Mouse (Mus musculus) c-Kit-positive CD71-positive TER-119-negative erythroid progenitor cells, embryonic 14.5 days (primary cell): Measurements from ENCODE around the gene Rab4a.
"Not testable (repeated sequence)": the region's sequence is repeated elsewhere in the genome, so short reads cannot be mapped to it uniquely, and the experiment has no call there.

Source experiments
- DNase-seq: peaks from one replicate; pipeline ENCODE4 v3.0.0-alpha.2; 2013; ENCODE audit warnings: low read depth

Rab4a gene

DNA sequence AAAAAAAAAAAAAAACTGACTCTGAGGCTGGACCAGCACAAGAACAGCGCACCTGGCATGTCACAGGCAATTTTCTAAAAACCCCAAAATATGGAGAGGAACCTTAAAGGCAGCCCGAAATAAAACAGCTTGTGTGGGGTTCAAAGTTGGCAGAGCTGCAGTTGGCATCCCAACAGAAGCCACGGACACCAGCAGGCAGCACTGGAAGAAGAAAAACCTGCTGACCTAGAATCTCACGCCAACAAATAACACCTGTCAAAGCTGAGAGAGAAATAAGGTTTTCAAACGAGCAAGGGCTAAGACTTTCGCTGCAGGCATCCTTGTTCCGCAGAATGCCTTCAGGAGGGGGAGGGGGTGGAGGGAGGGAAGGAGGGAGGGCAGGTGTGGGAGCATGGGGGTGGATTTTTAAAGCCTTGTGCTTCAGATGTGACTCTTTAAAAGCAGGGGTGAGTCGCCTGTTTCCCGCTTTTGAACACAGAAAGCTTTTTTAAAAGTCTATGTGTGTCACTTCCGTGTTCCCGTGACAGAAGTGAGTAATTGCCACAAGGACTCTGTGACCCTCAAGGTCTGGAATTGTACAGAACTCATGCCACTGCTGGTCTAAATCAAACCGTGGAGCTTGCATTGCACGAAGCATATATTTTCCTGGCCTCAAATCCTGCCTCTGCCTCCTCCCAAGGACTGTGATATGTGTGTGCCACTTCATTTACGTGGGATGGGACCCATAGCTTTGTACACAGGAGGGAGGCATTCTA is 17.2 kb upstream of the Rab4a start:
- no peak for DNase-seq

DNA sequence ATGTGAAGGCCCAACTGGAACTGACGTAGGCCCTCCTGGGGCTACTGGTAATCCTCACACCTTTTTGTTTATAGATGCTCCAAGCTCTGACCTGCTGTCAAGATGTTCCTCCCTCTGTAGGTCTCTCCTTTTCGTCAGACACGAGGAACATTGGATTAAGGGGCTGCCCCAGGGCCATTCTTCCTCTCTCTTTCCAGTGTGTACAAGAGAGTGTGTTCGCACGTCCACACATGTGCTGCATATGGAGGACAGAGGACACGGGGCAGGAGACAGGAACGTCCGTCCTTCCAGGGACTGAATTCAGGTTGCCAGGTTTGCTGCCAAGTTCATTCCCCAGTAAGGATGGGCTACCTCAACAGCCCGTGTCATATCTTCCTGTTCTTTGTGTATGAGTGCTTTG is 16.3 kb upstream of the Rab4a start:
- no peak for DNase-seq

DNA sequence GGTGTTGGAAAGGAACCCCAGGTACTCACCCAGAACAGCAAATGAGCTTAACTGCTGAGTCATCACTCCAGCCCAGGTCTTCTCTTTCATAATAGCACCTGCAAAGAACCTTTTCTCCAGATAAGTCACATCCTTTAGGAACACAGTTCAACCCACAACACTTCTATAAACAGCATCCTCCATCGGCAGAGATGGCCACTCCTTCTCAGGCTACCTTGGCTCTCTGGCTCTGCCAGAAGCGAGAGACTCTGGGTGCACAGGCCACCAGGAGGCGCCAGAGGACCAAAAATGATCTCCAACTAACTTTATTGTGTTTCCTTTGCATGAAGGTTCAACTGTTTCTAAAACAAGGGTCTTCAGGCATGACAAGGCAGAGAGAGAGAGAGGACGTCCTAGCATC is 15.8 kb upstream of the Rab4a start:
- peak; percentile 77 for DNase-seq

DNA sequence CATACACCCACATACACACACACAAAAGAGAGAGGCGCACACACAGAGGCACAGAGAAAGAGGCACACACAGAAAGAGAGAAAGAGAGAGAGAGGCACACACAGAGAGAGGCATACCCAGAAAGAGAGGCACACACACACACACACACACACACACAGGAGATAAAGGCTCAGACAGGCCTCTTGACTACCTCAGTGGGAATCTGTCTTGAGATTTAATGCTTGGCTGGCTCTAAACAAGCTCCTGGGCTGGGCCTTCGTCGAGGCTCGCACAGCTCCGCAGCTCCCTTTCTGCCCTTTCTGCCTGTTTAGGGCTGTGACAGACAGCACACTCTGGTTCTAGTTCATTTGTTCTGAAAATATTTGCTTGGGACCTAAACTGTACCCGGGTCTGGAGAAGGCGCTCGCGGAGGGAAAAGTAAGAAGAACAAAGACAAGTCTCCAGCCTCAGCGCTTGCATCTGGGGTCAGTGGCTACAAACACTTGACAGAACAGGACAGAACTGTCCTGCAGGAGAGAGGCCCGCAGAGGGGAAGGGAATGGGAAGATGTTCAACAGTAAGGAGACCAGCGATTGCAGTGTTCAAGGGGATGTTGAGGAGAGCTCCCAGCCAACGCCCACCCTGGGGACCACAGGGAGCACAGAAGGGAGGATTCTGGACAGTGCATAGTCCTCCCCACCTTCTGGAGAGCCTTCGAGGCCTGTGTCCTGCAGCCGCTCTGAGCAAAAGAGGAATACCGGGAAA is 14.5 kb upstream of the Rab4a start:
- no peak for DNase-seq

DNA sequence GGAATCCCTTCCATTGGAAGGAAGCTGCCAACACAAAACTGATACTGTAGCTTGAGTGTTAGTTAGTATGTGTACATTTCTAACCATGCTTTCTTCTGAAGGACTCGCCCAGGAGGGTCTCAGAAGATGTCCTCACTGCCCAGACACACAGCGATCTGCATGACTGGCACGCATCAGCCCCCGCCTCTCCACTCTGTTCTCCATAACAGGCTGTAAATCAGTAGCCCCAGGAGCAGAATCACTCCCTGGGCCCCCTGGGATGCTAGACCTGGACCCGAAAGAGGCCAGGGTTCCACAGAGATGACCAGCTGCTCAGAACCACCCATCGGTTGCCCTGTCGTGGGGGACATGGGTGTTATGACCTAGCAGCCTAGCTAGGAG is 13.9 kb upstream of the Rab4a start:
- no peak for DNase-seq

DNA sequence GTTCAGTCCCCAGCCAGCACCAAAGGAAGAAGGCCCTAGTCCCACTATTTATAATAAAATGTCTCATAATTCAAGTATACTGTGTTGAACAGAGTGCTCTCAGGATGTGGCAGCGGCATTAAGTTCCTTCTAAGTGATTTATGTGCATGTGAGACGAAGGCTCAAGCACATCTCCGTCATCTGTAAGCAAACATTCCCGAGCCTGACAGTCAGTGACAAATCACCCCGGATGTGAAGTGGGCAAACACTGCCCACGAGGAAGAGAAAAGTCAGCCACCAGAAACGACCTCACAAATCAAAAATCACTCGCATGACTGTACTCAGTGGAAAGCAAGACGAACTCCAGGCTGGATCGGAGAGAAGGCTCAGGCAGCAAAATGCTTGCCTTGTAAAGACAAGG is 11.9 kb upstream of the Rab4a start:
- no peak for DNase-seq

DNA sequence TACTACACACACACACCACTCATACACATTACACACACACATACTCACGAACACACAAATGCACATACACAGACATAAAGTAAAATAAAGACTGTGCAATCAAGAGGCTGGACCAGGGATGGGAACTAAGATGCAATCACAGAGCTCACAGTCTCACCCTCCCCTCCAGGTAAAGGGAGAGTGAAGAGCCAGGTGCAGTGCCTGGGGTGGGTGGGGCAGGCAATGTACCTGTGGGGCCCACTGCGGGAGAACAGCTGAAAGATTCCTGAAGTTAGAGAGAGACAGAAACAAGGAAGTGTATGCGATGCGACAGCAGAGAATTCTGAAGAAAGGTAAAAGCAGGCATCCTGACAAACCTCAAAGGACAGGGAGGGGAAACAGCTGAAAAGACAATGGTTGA is 11.0 kb upstream of the Rab4a start:
- no peak for DNase-seq

DNA sequence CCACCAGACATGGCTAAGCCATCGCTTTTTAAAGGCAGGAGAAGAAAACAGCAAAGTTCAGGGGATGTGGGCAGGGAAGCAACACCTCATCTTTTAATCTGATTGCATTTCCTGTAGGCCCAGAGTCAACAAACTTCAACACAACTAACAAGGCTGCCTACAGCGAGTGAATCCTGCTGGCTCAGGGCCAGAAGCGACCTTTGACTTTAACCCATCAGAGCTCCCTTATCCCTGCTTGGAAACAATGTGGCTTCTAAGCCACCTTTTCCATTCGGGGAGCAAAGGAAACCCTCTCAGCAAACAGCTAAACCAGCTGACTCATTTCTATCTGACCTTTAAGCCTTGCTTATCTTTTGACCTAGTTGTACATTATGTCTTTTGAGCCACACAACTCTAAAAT is 9.0 kb upstream of the Rab4a start:
- no peak for DNase-seq

DNA sequence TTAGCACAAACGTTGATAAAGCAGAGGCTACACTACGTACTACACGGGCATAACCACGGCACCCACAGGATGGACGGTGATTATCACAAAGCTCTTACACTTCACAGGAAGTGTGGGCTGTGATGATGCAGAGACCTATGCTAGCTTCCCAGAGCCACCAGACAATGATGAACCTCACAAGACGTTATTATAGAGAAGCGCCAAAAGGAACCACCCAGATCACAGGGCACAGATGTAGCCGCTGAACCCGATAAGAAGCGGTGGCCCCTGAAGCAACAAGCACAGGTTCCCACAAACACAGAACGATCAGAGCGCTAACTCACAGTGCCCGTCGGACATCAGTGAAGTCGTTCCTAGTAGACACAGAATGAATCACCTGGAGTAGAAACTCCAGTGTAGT is 7.9 kb upstream of the Rab4a start:
- peak; percentile 85 for DNase-seq

DNA sequence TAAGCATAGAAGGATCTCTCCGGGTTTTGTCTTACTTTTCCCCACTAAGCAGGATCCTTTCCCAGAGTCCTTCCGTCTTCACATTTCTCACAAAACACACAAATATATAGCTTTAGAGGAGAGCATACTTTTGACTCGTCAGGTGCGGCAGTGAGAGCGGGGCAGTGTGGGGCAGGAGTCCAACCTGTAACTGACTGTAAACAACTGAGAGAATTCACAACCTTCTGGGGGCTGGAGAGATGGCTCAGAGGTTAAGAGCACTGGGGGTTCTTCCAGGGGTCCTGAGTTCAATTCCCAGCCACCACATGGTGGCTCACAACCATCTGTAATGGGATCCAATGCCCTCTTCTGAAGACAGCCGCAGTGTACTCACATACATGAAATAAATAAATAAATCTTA is 6.4 kb upstream of the Rab4a start:
- DNase-seq: no peak

DNA sequence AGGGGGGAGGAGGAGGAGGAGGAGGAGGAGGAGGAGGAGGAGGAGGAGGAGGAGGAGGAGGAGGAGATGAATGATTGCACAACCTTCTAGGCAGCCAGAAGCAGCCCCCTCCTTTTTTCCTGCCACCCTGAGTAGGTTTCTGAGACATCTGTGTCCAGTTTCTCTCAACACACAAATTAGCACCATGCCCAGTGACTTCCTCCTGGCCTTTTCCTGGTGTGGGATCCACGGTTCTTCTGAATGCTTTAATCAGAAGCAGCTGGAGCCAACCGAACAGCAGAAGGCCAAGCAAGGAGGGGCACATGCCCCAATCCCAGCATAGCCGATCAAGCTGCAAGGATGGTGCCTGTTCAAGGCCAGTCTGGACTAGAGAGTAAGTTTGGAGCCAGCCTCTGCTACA is 5.9 kb upstream of the Rab4a start:
- DNase-seq: no peak

DNA sequence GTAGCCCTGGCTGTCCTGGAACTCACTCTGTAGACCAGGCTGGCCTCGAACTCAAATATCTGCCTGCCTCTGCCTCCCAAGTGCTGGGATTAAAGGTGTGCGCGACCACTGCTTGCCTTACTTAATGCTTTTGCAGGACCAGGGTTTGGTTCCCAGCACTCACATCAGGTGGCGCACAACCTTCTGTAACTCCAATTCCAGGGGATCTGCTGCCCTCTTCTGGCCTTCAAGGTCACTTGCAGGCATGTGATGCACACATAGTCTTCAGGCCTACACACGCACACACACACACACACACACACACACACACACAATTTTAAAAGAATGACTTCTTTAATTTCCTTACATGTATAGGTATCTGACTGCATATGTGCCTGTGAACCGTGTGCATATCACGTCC is 4.9 kb upstream of the Rab4a start:
- no peak for DNase-seq

DNA sequence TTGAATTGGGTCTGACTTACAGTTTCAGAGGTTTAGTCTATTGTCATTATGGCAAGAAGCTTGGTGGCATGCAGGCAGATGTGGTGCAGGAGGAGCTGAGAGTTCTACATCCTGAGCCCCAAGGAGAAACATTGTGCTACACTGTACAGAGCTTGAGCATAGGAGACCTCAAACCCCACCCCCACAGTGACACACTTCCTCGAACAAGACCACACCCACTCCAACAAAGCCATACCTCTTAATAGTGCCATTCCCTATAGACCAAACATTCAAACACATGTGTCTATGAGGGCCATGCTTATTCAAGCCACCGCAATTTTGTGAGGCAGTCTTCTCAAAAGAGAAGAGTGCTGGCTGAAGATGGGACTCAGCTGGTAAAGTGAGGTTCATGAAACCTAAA is 4.2 kb upstream of the Rab4a start:
- DNase-seq: no peak

DNA sequence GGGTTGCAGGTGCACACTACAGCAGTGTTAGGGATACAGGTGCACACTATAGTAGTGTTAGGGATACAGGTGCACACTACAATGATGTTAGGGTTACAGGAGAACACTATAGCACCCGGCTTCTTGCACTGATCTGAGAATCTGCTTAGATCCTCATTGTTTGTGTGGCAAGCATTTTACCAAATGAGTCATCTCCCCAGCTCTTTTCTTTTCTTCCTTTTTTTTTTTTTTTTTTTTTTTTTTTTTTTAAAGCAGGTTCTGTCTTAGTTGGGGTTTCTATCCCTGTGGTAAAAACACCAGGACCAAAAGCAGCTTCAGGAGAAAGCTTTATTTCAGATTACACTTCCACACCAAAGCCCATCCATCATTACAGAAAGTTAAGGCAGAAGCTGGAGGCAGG is 2.1 kb upstream of the Rab4a start:
- no peak for DNase-seq

DNA sequence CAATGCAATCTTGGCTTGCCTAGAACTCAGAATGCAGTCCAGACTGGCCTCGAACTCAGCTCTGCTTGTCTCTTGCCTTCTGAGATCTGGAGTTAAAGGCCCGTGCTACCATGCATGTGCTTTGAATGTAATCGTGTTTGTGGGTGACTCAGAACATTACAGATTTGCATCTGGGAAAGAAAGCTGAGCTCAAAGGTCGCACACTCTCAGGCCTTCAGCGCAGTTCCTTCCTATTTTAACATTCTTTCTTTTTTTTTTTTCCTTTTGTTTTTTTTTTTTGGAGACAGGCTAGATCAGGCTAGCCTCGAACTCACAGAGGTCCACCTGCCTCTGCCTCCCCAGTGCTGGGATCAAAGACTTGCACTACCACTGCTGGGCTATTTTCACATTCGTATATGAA is 1.2 kb upstream of the Rab4a start:
- no peak for DNase-seq

DNA sequence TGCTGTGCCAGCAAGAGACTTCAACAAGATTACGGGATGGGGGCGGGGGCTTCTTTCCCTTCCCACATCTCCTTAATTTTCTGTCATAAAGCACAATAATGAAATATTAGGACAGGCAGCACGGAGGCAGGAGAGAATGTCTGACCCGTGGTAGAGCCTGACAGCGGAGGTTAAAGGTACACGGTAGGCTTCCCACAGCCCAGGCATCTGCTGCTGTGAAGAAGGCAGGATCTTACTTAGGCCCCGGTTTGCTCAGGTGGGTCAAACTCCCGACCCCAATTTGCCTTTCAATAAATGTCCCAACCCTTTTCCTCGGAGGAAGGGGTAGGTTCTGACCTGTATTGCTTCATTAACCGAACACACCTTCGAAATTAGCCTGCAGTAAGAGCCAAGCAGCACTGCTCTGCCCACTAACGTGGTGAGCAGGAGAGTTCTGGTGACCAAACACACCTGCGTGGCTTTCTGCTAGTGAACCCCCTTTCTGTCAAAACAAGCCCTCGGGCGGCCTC is 522 bp upstream of the Rab4a start:
- no peak for DNase-seq

DNA sequence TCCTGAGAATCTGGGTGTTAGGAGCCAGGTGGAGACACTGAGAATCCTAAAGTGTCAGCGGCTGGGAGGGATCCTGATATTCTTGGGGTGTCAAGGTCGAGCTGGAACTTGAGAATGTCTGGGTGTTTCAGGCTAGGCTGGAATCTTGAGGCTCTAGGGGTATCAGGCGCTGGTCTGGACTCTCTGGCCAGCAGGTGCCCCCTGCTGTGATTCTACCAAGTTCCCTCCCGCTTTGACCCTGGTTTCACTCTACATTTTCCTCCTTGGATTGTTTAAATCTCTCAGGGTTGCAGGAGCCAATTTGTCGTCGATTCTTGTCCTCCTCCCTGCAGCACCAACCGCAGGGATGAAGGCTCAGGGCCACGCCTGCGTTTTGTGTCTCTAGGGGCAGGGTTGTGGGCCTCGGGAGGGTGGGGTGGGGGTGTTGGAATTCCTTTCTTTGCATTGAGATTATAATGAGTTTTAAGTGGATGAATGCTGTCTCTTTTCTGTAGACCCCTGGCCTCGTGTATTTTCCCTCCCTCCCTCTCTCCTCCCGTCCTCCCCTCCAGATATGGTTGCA is 670 bp downstream of the Rab4a start:
- no peak for DNase-seq

DNA sequence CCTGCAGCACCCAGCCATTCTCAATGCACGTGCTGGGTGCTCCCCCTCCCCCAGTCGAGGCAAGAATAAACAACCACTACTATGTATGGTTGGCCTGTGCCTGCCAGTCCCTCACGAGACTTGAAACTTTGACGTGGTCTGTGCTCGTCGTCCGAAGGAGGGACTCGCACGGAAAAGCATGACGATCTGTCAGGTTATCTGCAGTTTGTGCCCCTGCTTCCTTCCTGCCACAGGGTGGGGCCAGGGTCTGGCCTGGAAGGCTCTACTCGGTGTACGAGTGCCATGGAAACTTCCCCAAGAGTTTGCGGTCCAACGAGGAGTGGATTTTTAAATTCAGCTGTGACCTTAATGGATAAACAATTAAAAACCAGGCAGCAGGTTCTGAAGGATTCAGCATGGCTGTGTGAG is 1.2 kb downstream of the Rab4a start:
- no peak for DNase-seq

DNA sequence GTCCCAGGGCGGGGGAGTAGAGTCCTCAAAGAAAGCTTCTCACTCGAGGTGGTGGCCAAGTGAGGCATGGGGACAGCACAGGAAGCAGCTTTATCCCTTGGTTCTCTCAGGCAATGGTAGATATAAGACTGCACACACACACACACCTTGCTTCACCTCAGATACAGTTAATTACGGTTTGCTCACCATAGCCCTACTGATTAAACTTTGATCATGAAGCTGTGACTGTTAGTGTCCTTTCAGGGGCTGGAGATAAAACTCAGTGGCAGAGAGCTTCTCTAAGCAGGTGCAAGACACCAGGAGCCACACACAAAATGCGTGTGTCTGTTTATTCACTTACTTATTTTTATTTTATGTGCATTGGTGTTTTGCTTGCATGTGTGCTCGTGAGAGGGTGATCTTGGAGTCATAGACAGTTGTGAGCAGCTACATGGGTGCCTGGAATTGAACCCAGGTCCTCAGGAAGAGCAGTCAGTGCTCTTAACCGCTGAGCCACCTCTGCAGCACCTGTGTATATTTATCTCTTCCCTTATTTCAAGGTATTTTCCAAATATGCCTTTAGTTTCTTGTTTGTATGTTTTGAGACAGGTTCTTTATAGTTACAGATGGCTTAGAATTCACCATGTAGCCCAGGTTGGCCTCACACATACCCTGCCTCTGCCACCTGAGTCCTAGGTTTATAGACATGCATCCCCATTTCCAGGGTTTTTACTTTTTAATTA is 2.2 kb downstream of the Rab4a start:
- no peak for DNase-seq

DNA sequence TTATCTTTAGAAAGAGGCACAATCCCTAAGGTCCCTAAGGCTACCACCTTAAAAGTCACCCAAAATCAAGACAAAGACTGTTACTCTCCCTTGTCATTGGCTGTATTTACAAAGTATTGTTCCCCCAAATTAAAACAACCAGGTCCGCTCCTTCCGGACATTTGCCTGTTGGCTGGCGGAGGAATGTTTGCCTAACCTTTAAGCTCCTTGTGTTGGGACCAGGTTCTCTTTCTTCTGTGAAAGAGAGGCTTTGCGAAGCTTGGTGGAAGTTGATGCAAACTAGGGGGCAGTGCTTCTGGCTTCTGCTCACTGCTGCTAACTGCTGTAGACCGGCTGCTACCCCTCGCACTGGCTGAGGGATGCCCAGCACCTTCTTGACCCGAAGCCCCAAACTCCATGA is 2.9 kb downstream of the Rab4a start:
- DNase-seq: no peak

DNA sequence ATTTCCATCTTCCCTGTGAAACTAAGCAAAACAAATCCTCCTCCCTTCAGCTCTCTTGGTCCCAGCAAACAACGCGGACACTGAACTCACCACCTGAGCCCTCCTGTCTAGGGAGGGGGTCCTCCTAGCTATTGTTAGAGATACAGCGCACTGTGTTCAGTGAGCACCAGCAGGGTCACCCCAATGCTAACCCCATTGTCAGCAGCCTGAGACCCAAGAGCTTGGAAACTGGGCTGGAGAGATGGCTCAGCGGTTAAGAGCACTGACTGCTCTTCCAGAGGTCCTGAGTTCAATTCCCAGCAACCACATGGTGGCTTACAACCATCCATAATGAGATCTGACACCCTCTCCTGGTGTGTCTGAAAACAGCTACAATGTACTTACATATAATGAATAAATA is 3.6 kb downstream of the Rab4a start:
- DNase-seq: not testable (repeated sequence)

DNA sequence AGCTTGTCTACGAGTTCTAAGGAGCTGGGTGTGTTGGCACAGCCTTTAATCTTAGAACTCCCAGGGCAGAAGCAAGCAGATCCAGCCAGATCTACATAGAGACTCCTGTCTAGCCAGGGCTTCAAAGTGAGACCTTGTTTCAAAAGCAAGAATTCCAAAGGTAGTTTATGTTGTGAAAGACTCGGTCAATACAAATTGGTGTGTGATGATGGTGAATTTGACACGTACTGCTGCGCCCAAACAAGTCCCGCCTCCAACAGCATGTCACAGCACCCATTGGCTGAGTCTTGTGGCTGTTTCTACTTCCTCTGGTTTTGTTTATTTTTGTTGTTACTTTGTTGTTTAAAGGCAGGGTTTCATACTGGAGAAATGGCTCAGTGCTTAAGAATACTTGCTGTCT is 6.4 kb downstream of the Rab4a start:
- no peak for DNase-seq
